In genomic region chr2:11899698-11900660, GRCm38 (mm10) we compare ENCODE assay signal across 31 mouse cellular contexts.
DNase-seq lines count a peak whose midpoint lies in the region; ATAC-seq and TF ChIP-seq lines count a peak whose summit lies in the region.
"Had no signal": no experiment of that assay in that cellular context is flagged by ENCODE, and none has a peak within 500 bp of the region (broad histone marks: within the 10 kb centered on the region; RNA-seq: fewer than 3 reads in every experiment).

No protein-coding gene starts in this region.

- H3K4me3 ChIP-seq in kidney, adult 2 months (ENCODE audit: insufficient read depth, low read depth, low read length) = no peak overlapping the region
- peak overlapping the region; percentile 72 for H3K4me3 ChIP-seq in testis, adult 2 months (ENCODE audit: control insufficient read depth, low read depth, low read length)
- H3K4me3 ChIP-seq in kidney, embryonic 16.5 days (ENCODE audit: low read length) = no peak overlapping the region
- H3K4me3 ChIP-seq: embryonic facial prominence, embryonic 12.5 days; heart, embryonic 10.5 days; heart, embryonic 15.5 days; megakaryocyte, embryonic 14.5 days; midbrain, embryonic 12.5 days; myocyte; neural tube, embryonic 13.5 days; stomach, embryonic 15.5 days had no signal

- no peaks in the 10 kb centered on the region for H3K27me3 ChIP-seq in kidney, adult 2 months (replicated peaks; ENCODE audit: control insufficient read depth, insufficient read depth, low read length)
- no peaks in the 10 kb centered on the region for H3K27me3 ChIP-seq in testis, adult 2 months (ENCODE audit: control insufficient read depth, insufficient read depth, low read length)
- H3K27me3 ChIP-seq in kidney, embryonic 16.5 days (ENCODE audit: insufficient read depth, low read length) = no peaks in the 10 kb centered on the region
- H3K27me3 ChIP-seq: embryonic facial prominence, embryonic 12.5 days; heart, embryonic 15.5 days; megakaryocyte, embryonic 14.5 days; midbrain, embryonic 12.5 days; neural tube, embryonic 13.5 days; stomach, embryonic 15.5 days had no signal

- DNase-seq in kidney, adult 2 months = peak; percentile 52
- DNase-seq in kidney, postnatal 25 days = no peak
- no peak for DNase-seq in testis, postnatal 14 days (ENCODE audit: low spot score)
- no peak for DNase-seq in retina, postnatal 1 day
- DNase-seq in adipocyte (ENCODE audit: low spot score) = no peak
- DNase-seq: adrenal gland, adult 8-10 months; B cell, adult 2 months; cerebellum, adult 2 months; cerebellum, postnatal 14 days; gastrocnemius, postnatal 25 days; heart, adult 11 months; layer of hippocampus, postnatal 36 days; liver; lung, adult 2 months; lung, postnatal 4 days; right cerebral cortex, postnatal 25 days; thymus, adult 18-20 months; thymus, postnatal 25 days had no signal

- H3K9me3 ChIP-seq in kidney, embryonic 16.5 days (ENCODE audit: low read length) = no peaks in the 10 kb centered on the region
- H3K9me3 ChIP-seq: embryonic facial prominence, embryonic 12.5 days; heart, embryonic 10.5 days; heart, embryonic 15.5 days; neural tube, embryonic 13.5 days; stomach, embryonic 15.5 days had no signal

- no peak overlapping the region for H3K9ac ChIP-seq in kidney, embryonic 16.5 days (replicated peaks; ENCODE audit: low read length)
- H3K9ac ChIP-seq: embryonic facial prominence, embryonic 12.5 days; heart, embryonic 15.5 days; liver, embryonic 14.5 days; midbrain, embryonic 12.5 days; neural tube, embryonic 13.5 days; stomach, embryonic 15.5 days had no signal

- ATAC-seq in kidney, embryonic 16.5 days (ENCODE audit: low FRiP score, low TSS enrichment) = peak; percentile 89
- ATAC-seq: activated CD4-positive, CD25-positive, alpha-beta regulatory T cell, adult 4 months; forebrain, embryonic 14.5 days had no signal

- 39% methylated on average over 11 of the region's 11 CpGs for WGBS in kidney, adult 2 months
- 29% methylated on average over 11 of the region's 11 CpGs for WGBS in kidney, embryonic 16.5 days

- no peak for TF ChIP-seq POLR2A in kidney, adult 2 months (IDR thresholded peaks at IDR 0.05; ENCODE audit: low read depth, low read length)
- peak; percentile 40; the same call in 1 of the 2 replicates for TF ChIP-seq POLR2A in testis, adult 2 months (IDR thresholded peaks at IDR 0.05; ENCODE audit: control insufficient read depth, low read depth, low read length)

- H3K4me2 ChIP-seq in kidney, embryonic 16.5 days (replicated peaks; ENCODE audit: low read depth, low read length) = no peak overlapping the region; the same call in 1 of the 2 replicates
- H3K4me2 ChIP-seq: embryonic facial prominence, embryonic 12.5 days; heart, embryonic 15.5 days; midbrain, embryonic 12.5 days; neural tube, embryonic 13.5 days; stomach, embryonic 15.5 days had no signal

- no peak overlapping the region for H3K27ac ChIP-seq in kidney, adult 2 months (ENCODE audit: insufficient read depth, low read depth, low read length)
- no peak overlapping the region for H3K27ac ChIP-seq in testis, adult 2 months (ENCODE audit: control insufficient read depth, insufficient read depth, low read depth, low read length)
- peak overlapping the region; percentile 11; the same call in 1 of the 2 replicates for H3K27ac ChIP-seq in kidney, embryonic 16.5 days (ENCODE audit: low read length)
- H3K27ac ChIP-seq: embryonic facial prominence, embryonic 12.5 days; heart, embryonic 10.5 days; heart, embryonic 15.5 days; liver, embryonic 14.5 days; midbrain, embryonic 12.5 days; neural tube, embryonic 13.5 days; stomach, embryonic 15.5 days had no signal

- H3K4me1 ChIP-seq in kidney, adult 2 months (ENCODE audit: control insufficient read depth, insufficient read depth, low read length) = peaks cover 3% of the 10 kb centered on the region; the same call in 1 of the 2 replicates
- H3K4me1 ChIP-seq in testis, adult 2 months (ENCODE audit: control insufficient read depth, insufficient read depth, low read length) = peaks cover 3% of the 10 kb centered on the region; the same call in 1 of the 2 replicates
- H3K4me1 ChIP-seq in kidney, embryonic 16.5 days (ENCODE audit: insufficient read depth, low read length) = no peaks in the 10 kb centered on the region
- H3K4me1 ChIP-seq: embryonic facial prominence, embryonic 12.5 days; heart, embryonic 10.5 days; heart, embryonic 15.5 days; megakaryocyte, embryonic 14.5 days; midbrain, embryonic 12.5 days; neural tube, embryonic 13.5 days; stomach, embryonic 15.5 days had no signal

- no peak for TF ChIP-seq CTCF in kidney, adult 2 months (conservative IDR thresholded peaks at IDR 0.05; ENCODE audit: insufficient read depth, insufficient read length, low read depth, low read length)
- TF ChIP-seq CTCF in testis, adult 2 months (IDR thresholded peaks at IDR 0.05; ENCODE audit: control insufficient read depth, insufficient read depth, insufficient replicate concordance, low read depth, low read length) = no peak

- H3K36me3 ChIP-seq in kidney, adult 2 months (ENCODE audit: control insufficient read depth, insufficient read depth, low read length) = no peaks in the 10 kb centered on the region
- H3K36me3 ChIP-seq in testis, adult 2 months (ENCODE audit: control insufficient read depth, insufficient read depth, low read length) = no peaks in the 10 kb centered on the region
- no peaks in the 10 kb centered on the region for H3K36me3 ChIP-seq in kidney, embryonic 16.5 days (ENCODE audit: insufficient read depth, low read length)
- H3K36me3 ChIP-seq: embryonic facial prominence, embryonic 12.5 days; heart, embryonic 10.5 days; heart, embryonic 15.5 days; midbrain, embryonic 12.5 days; neural tube, embryonic 13.5 days; stomach, embryonic 15.5 days had no signal
